Mouse (Mus musculus): ENCODE measurements around the gene Cacna1a. TPM values are rescaled to one million over a fixed set of nuclear protein-coding genes. Genes with fewer than 3 reads are reported as not detected.

The Cacna1a gene
- total and polyA plus RNA-seq, 3 experiments, result 3.2 to 5.1 TPM; not detected in 1

GRCm38 (mm10) chr8:84647461-84647901 is 259.2 kb downstream of the Cacna1a start:
- H3K36me3 ChIP-seq (ENCODE audit: control insufficient read depth in 1 of 2, insufficient read depth in 2 of 2, low read length in 2 of 2), result peaks cover 0 to 2% of the 10 kb centered on the region in 2 experiments; a peak in 2 of 4 replicates
- H3K27me3 ChIP-seq (ENCODE audit: control insufficient read depth in 1 of 2, insufficient read depth in 2 of 2, low read length in 2 of 2), result no peaks in the 10 kb centered on the region
- no peaks in the 10 kb centered on the region for H3K79me2 ChIP-seq (ENCODE audit: control insufficient read depth, insufficient read depth, low read length, poor library complexity)
- H3K9ac ChIP-seq (ENCODE audit: control insufficient read depth, low read depth, low read length, poor library complexity, severe bottlenecking), result peak overlapping the region; percentile 27; the same call in 1 of the 2 replicates
- TF ChIP-seq TAL1 (IDR thresholded peaks at IDR 0.05; ENCODE audit: low read length) (peak; percentile 39), MYC (IDR thresholded peaks at IDR 0.05; ENCODE audit: low read depth, low read length) (0 out of 2 replicates have a peak, but pooled peaks have one; percentile 2), TBP (IDR thresholded peaks at IDR 0.05; ENCODE audit: low read depth, low read length) (peak; percentile 48), SIN3A (IDR thresholded peaks at IDR 0.05; ENCODE audit: low read length) (peak; percentile 69), RCOR1 (IDR thresholded peaks at IDR 0.05; ENCODE audit: low read depth, low read length) (peak; percentile 58; the same call in 1 of the 2 replicates), ZC3H11A (IDR thresholded peaks at IDR 0.05; ENCODE audit: low read depth, low read length) (no peak), NELFE (IDR thresholded peaks at IDR 0.05; ENCODE audit: low read depth, low read length) (no peak), POLR2A (IDR thresholded peaks at IDR 0.05; ENCODE audit: control insufficient read depth in 1 of 2, insufficient read depth in 1 of 2, low read depth in 1 of 2, low read length in 2 of 2, poor library complexity in 1 of 2) (peak in 1 of 2 experiments; percentile 35; a peak in 1 of 4 replicates), JUND (IDR thresholded peaks at IDR 0.05; ENCODE audit: low read depth, low read length) (no peak), MXI1 (IDR thresholded peaks at IDR 0.05; ENCODE audit: low read depth, low read length) (peak; percentile 33; the same call in 1 of the 2 replicates), MAX (IDR thresholded peaks at IDR 0.05; ENCODE audit: low read length) (no peak), GATA1 (IDR thresholded peaks at IDR 0.05; ENCODE audit: low read depth, low read length) (peak; percentile 78), ETS1 (IDR thresholded peaks at IDR 0.05; ENCODE audit: low read depth, low read length) (0 out of 2 replicates have a peak, but pooled peaks have one; percentile 23), MEF2A (IDR thresholded peaks at IDR 0.05; ENCODE audit: extremely low read depth, insufficient replicate concordance, low read depth, low read length, poor library complexity, severe bottlenecking) (no peak), ZNF384 (IDR thresholded peaks at IDR 0.05; ENCODE audit: low read depth, low read length) (no peak), TCF12 (IDR thresholded peaks at IDR 0.05; ENCODE audit: low read depth, low read length) (peak; percentile 34; the same call in 1 of the 2 replicates)
- H3K27ac ChIP-seq (ENCODE audit: control insufficient read depth, low read depth, low read length), result peak overlapping the region; percentile 39
- peak; percentile 94 for DNase-seq (ENCODE audit: low read depth, low spot score)
- H3K4me1 ChIP-seq (ENCODE audit: control insufficient read depth in 1 of 2, insufficient read depth in 2 of 2, low read length in 2 of 2), result peaks cover 0 to 9% of the 10 kb centered on the region in 2 experiments; a peak in 3 of 4 replicates
- no peaks in the 10 kb centered on the region for H3K9me3 ChIP-seq (replicated peaks; ENCODE audit: insufficient read depth, low read length)
- H3K4me3 ChIP-seq (ENCODE audit: control insufficient read depth in 1 of 2, insufficient read depth in 1 of 2, low read depth in 2 of 2, low read length in 2 of 2), result peak overlapping the region; percentile 35 to 49

- peaks cover 0 to 2% of the 10 kb centered on the region in 2 experiments; a peak in 1 of 4 replicates for H3K36me3 ChIP-seq (ENCODE audit: control insufficient read depth in 1 of 2, insufficient read depth in 2 of 2, low read length in 2 of 2)
- no peaks in the 10 kb centered on the region for H3K27me3 ChIP-seq (ENCODE audit: control insufficient read depth in 1 of 2, insufficient read depth in 2 of 2, low read length in 2 of 2)
- H3K4me1 ChIP-seq (ENCODE audit: control insufficient read depth in 1 of 2, insufficient read depth in 2 of 2, low read length in 2 of 2), result peaks cover 0 to 7% of the 10 kb centered on the region in 2 experiments; a peak in 1 of 4 replicates
- no peak overlapping the region for H3K27ac ChIP-seq (ENCODE audit: control insufficient read depth, low read depth, low read length)
- H3K9ac ChIP-seq (ENCODE audit: control insufficient read depth, low read depth, low read length, poor library complexity, severe bottlenecking), result no peak overlapping the region
- H3K9me3 ChIP-seq (replicated peaks; ENCODE audit: insufficient read depth, low read length), result no peaks in the 10 kb centered on the region
- no peaks in the 10 kb centered on the region for H3K79me2 ChIP-seq (ENCODE audit: control insufficient read depth, insufficient read depth, low read length, poor library complexity)
- DNase-seq (ENCODE audit: low read depth, low spot score), result no peak
- no peak overlapping the region for H3K4me3 ChIP-seq (ENCODE audit: control insufficient read depth in 1 of 2, insufficient read depth in 1 of 2, low read depth in 2 of 2, low read length in 2 of 2)
- TF ChIP-seq ETS1 (IDR thresholded peaks at IDR 0.05; ENCODE audit: low read depth, low read length), result no peak
- no peak for TF ChIP-seq ZNF384 (IDR thresholded peaks at IDR 0.05; ENCODE audit: low read depth, low read length)
Measured at GRCm38 (mm10) chr8:84650213-84650612, 262.0 kb downstream of the Cacna1a start.

Measured in MEL (cell line).